Mouse (Mus musculus): ENCODE results near the gene Zdhhc14. TPM values are rescaled to one million over a fixed set of nuclear protein-coding genes. Genes with fewer than 3 reads are reported as not detected.

Zdhhc14 gene
- polyA plus RNA-seq, 1 experiment from 2014 or later, result 12.8 TPM

DNA sequence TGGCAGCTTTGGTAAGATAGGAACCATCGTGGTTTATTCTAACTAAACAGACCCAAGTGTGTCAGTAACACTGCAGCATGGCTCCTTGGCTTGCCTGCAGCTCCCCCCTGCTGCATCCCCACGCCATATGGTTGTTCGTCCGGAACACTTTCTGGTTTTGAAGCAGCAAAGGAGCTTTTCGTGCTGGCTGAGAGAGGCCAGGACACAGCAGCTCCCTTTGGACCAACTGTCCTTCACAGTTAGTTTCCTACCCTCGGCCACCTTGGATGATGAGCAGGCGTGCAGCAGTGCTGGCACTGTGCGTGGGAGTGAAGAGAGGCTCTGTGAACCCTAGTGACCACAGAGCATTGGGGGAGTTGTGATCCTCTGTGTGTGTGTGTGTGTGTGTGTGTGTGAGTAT, 64.2 kb downstream of the Zdhhc14 start:
- H3K9ac ChIP-seq (replicated peaks; ENCODE audit: low read depth, low read length), result no peak overlapping the region
- no peak overlapping the region for H3K4me2 ChIP-seq (ENCODE audit: low read depth, low read length)
- no peak overlapping the region for H3K27ac ChIP-seq (ENCODE audit: low read depth, low read length)
- H3K4me1 ChIP-seq (ENCODE audit: control insufficient read depth, insufficient read depth, low read length), result no peaks in the 10 kb centered on the region
- H3K4me3 ChIP-seq (ENCODE audit: low read depth, low read length), result no peak overlapping the region
- no peaks in the 10 kb centered on the region for H3K36me3 ChIP-seq (ENCODE audit: control insufficient read depth, insufficient read depth, low read length)
- 61% methylated on average over 8 of the region's 8 CpGs for WGBS
- no peaks in the 10 kb centered on the region for H3K9me3 ChIP-seq (ENCODE audit: control insufficient read depth, low read length)
- no peak for ATAC-seq (ENCODE audit: low read depth)
- no peaks in the 10 kb centered on the region for H3K27me3 ChIP-seq (ENCODE audit: control insufficient read depth, insufficient read depth, low read length)

DNA sequence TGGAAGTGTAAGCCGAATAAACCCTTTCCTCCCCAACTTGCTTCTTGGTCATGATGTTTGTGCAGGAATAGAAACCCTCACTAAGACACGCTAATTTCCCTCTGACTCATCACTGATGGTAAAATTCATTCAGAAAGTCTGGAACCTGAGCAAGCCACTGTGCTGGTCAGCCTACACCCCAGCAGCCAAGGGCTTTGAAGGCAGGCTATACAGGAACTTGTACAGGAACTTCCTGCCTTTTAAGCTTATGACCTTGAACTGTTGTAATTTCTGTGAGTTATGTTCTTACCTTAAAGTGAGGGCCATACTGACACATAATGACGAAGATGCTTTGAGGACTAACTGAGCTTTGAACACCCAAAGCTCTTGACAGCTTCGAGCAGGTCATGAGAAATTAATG, 67.9 kb downstream of the Zdhhc14 start:
- Histone ChIP-seq H3K9me3 (ENCODE audit: control insufficient read depth, low read length) (no peaks in the 10 kb centered on the region), H3K4me1 (ENCODE audit: control insufficient read depth, insufficient read depth, low read length) (no peaks in the 10 kb centered on the region), H3K9ac (replicated peaks; ENCODE audit: low read depth, low read length) (no peak overlapping the region), H3K27me3 (ENCODE audit: control insufficient read depth, insufficient read depth, low read length) (no peaks in the 10 kb centered on the region), H3K27ac (ENCODE audit: low read depth, low read length) (no peak overlapping the region), H3K4me2 (ENCODE audit: low read depth, low read length) (no peak overlapping the region), H3K4me3 (ENCODE audit: low read depth, low read length) (no peak overlapping the region), H3K36me3 (ENCODE audit: control insufficient read depth, insufficient read depth, low read length) (no peaks in the 10 kb centered on the region)
- no peak for ATAC-seq (ENCODE audit: low read depth)
- WGBS, result 94% methylated on average over 4 of the region's 4 CpGs

DNA sequence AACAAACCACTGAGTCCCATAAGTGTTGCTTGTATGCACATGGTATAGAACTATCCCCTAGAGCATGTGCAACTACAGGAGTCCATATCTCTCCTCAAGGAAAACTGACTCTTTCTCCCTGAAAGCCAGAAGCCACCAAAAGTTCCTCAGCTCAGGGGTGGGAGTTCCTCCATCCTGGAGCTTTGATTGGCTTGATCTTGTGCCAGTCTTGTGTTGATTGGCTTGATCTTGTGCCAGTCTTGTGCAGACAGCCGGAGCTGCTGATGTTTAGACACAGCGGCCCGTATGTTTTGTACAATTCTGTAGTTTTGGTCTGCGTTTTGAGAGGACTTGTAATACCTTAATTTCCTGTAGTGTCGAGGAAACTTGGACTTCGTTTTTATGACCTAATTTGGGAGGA, 70.8 kb downstream of the Zdhhc14 start:
- no peaks in the 10 kb centered on the region for H3K9me3 ChIP-seq (ENCODE audit: control insufficient read depth, low read length)
- no peaks in the 10 kb centered on the region for H3K4me1 ChIP-seq (ENCODE audit: control insufficient read depth, insufficient read depth, low read length)
- ATAC-seq (ENCODE audit: low read depth), result no peak
- H3K9ac ChIP-seq (replicated peaks; ENCODE audit: low read depth, low read length), result no peak overlapping the region
- H3K27ac ChIP-seq (ENCODE audit: low read depth, low read length), result no peak overlapping the region
- H3K36me3 ChIP-seq (ENCODE audit: control insufficient read depth, insufficient read depth, low read length), result no peaks in the 10 kb centered on the region
- 92% methylated on average over 6 of the region's 6 CpGs for WGBS
- H3K4me2 ChIP-seq (ENCODE audit: low read depth, low read length), result no peak overlapping the region
- H3K4me3 ChIP-seq (ENCODE audit: low read depth, low read length), result no peak overlapping the region
- H3K27me3 ChIP-seq (ENCODE audit: control insufficient read depth, insufficient read depth, low read length), result no peaks in the 10 kb centered on the region

DNA sequence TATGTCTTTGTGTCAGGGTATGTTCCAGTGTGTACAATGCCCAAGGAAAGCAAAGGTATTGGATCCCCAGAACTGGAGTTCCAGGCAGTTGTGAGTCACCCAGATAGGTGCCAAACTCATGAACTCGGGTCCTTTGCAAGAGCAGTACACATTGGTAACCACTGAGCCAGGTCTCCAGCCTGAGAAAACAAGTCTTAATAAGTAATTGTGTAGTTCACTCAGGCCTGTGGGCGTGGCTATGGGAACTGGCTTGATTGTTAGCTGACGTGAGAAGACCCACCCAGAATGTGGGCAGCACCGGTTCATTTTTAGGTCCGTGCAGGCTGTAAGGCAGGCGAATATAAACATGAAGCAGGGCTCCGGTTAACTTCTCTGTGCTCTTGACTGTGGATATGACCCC, 73.6 kb downstream of the Zdhhc14 start:
- Histone ChIP-seq H3K27me3 (ENCODE audit: control insufficient read depth, insufficient read depth, low read length) (no peaks in the 10 kb centered on the region), H3K4me3 (ENCODE audit: low read depth, low read length) (no peak overlapping the region), H3K4me2 (ENCODE audit: low read depth, low read length) (no peak overlapping the region), H3K27ac (ENCODE audit: low read depth, low read length) (no peak overlapping the region), H3K36me3 (ENCODE audit: control insufficient read depth, insufficient read depth, low read length) (no peaks in the 10 kb centered on the region), H3K9ac (replicated peaks; ENCODE audit: low read depth, low read length) (no peak overlapping the region), H3K9me3 (ENCODE audit: control insufficient read depth, low read length) (no peaks in the 10 kb centered on the region), H3K4me1 (ENCODE audit: control insufficient read depth, insufficient read depth, low read length) (no peaks in the 10 kb centered on the region)
- WGBS, result 86% methylated on average over 7 of the region's 7 CpGs
- ATAC-seq (ENCODE audit: low read depth), result no peak

DNA sequence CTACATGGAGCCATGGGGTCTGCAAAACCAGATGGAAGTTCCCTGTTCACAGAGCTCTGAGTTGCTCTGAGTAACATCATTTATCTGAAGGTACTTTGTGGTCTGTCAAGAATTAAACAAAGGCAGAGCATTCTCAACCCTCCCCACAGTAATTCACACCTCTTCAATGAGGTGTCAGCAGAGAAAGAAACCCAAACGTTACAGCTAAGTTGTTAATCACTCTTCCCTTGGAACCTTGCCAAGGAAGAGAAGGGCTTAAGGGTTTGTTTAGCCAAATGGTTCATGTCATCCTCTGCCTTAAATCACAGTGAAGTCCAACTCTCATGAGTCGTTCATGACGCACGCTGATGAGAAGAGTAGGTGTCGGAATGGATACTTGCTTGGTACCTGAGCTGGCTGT, 75.6 kb downstream of the Zdhhc14 start:
- ATAC-seq (ENCODE audit: low read depth), result no peak
- H3K9ac ChIP-seq (replicated peaks; ENCODE audit: low read depth, low read length), result no peak overlapping the region
- WGBS, result 44% methylated on average over 5 of the region's 5 CpGs
- no peaks in the 10 kb centered on the region for H3K9me3 ChIP-seq (ENCODE audit: control insufficient read depth, low read length)
- no peaks in the 10 kb centered on the region for H3K4me1 ChIP-seq (ENCODE audit: control insufficient read depth, insufficient read depth, low read length)
- H3K36me3 ChIP-seq (ENCODE audit: control insufficient read depth, insufficient read depth, low read length), result no peaks in the 10 kb centered on the region
- no peak overlapping the region for H3K4me3 ChIP-seq (ENCODE audit: low read depth, low read length)
- H3K4me2 ChIP-seq (ENCODE audit: low read depth, low read length), result no peak overlapping the region
- no peaks in the 10 kb centered on the region for H3K27me3 ChIP-seq (ENCODE audit: control insufficient read depth, insufficient read depth, low read length)
- H3K27ac ChIP-seq (ENCODE audit: low read depth, low read length), result no peak overlapping the region

DNA sequence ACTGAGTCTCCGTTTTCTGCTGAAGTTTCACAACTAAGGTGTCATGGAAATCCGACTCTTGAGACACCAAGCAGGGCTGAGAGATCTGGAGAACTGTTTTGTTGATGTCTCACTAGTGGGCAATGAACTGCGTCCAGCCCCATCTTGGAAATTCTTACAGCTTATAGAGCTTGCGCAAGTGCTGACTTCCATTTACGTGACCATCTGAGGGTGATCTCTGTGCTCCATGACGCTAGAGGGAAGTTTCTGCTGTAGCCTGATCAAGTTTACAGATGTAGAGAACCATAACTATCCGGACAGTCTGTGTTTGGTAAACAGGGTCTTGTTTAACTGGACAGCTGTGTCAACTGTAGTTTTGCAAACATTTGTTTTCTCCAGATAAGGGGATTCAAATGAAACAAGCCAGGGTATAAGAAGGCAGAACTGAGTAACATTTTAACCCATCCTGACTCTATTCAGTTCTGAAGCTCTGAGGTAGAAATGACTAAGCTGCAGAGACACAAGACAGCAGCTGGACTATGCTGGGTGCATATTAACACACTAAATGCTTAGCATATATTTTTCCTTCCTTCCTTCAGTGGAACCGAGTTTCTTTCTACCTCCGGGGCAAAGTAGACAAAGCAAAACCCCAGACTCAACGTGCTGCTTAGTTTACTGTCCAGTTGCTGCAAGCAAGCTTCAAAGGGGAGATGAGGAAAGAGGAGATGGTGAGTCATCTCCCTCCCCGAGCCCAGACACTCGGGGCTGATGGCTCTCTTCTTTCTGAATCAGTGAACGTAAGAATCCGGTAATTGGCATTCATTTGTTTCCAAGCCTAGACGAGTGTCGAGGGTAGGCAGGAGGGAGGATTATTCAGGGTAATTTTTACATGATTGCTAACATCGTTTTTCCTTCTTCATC, 77.0 kb downstream of the Zdhhc14 start:
- ATAC-seq (ENCODE audit: low read depth), result no peak
- H3K9me3 ChIP-seq (ENCODE audit: control insufficient read depth, low read length), result no peaks in the 10 kb centered on the region

DNA sequence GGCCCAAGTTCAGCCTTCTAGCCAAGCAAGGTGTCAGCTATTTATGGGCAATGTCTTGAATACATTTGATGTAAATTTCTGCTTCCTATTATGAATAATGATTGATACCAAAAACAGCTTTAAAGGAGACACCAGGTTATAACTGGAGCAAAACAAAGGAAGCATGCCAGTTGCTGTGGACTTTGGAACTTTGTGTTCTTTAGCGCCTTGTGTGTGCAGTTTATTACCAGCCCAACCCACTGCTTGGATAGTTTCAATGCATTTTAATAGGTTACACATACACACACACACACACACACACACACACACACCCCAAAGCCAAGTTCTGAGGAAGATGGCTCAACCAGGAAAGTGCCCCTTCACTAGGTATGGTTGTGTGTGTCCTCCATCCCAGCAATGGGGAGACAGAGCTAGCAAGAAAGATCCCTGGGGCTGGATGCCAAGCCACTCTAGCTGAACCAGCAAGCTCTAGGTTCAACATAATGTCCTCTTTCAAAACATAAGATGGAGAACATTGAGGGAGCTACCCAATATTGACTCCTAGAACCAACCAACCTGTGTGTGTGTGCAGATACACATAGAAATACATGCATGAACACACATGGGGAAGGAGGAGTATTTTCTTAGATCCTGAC, 79.9 kb downstream of the Zdhhc14 start:
- no peaks in the 10 kb centered on the region for H3K4me1 ChIP-seq (ENCODE audit: control insufficient read depth, insufficient read depth, low read length)
- no peak overlapping the region for H3K27ac ChIP-seq (ENCODE audit: low read depth, low read length)
- H3K4me2 ChIP-seq (ENCODE audit: low read depth, low read length), result no peak overlapping the region
- no peak overlapping the region for H3K4me3 ChIP-seq (ENCODE audit: low read depth, low read length)
- 90% methylated on average over 1 of the region's 1 CpGs for WGBS
- H3K9ac ChIP-seq (replicated peaks; ENCODE audit: low read depth, low read length), result no peak overlapping the region
- no peaks in the 10 kb centered on the region for H3K36me3 ChIP-seq (ENCODE audit: control insufficient read depth, insufficient read depth, low read length)
- ATAC-seq (ENCODE audit: low read depth), result no peak
- no peaks in the 10 kb centered on the region for H3K9me3 ChIP-seq (ENCODE audit: control insufficient read depth, low read length)
- no peaks in the 10 kb centered on the region for H3K27me3 ChIP-seq (ENCODE audit: control insufficient read depth, insufficient read depth, low read length)

More for the DNA sequence above, 77.0 kb downstream of the Zdhhc14 start:
- Histone ChIP-seq H3K36me3 (ENCODE audit: control insufficient read depth, insufficient read depth, low read length) (no peaks in the 10 kb centered on the region), H3K9ac (replicated peaks; ENCODE audit: low read depth, low read length) (no peak overlapping the region), H3K4me1 (ENCODE audit: control insufficient read depth, insufficient read depth, low read length) (no peaks in the 10 kb centered on the region), H3K27me3 (ENCODE audit: control insufficient read depth, insufficient read depth, low read length) (no peaks in the 10 kb centered on the region), H3K27ac (ENCODE audit: low read depth, low read length) (no peak overlapping the region), H3K4me3 (ENCODE audit: low read depth, low read length) (no peak overlapping the region), H3K4me2 (ENCODE audit: low read depth, low read length) (no peak overlapping the region)
- WGBS, result 75% methylated on average over 17 of the region's 17 CpGs

DNA sequence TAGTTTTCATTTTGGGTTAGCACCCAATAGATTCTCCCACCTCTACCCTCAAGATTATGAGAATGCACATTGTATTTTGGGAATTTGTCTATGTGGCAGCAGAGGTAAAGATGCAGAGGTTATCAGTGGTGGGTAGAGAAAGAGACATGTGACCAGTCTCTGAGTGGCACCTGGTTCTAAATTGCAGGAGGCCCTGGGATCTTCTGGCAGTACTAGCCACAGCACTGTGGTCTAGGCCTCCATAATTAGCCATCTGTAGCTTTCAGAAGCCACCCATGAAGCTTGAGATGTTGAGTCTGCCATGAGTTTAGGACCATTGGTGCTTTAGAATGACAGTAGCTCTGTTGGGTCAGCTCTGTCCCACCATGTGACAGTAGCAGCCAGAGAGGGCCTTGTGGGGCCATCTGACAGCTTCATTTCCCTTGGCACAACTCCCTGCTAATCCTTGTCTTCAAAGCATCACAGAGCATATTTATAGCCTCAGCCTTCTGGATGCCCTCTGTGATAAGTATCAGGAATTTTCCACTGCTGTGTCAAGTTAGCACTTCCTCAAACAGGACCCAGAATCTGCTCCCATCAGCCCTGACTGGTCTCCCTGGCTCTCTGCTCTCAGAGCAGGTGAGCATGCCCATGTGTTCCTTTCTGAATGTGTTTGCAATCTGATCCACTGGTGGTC, 80.5 kb downstream of the Zdhhc14 start:
- H3K27me3 ChIP-seq (ENCODE audit: control insufficient read depth, insufficient read depth, low read length), result no peaks in the 10 kb centered on the region
- H3K36me3 ChIP-seq (ENCODE audit: control insufficient read depth, insufficient read depth, low read length), result no peaks in the 10 kb centered on the region
- no peak for ATAC-seq (ENCODE audit: low read depth)
- no peak overlapping the region for H3K27ac ChIP-seq (ENCODE audit: low read depth, low read length)
- no peak overlapping the region for H3K9ac ChIP-seq (replicated peaks; ENCODE audit: low read depth, low read length)
- H3K4me1 ChIP-seq (ENCODE audit: control insufficient read depth, insufficient read depth, low read length), result no peaks in the 10 kb centered on the region
- H3K4me3 ChIP-seq (ENCODE audit: low read depth, low read length), result no peak overlapping the region
- H3K9me3 ChIP-seq (ENCODE audit: control insufficient read depth, low read length), result no peaks in the 10 kb centered on the region
- H3K4me2 ChIP-seq (ENCODE audit: low read depth, low read length), result no peak overlapping the region

DNA sequence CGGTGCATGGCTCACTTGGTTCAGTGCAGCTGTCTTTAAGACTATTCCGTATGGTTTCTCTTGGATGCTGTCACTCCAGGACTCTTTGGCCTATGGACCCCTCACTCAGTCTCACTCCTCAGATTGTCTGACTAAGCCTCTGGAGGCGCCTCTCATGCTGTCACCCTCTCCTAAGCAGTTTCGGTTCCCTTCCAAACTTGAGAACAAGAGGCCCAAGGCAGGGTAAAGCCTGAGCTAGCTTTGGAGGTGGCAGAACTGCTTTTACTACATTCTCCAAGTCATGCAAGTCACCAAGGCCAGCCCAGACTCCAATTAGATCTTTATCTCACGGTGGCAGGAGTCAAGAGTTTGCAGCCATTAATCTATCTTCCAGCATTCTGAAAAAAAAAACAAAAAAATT, 82.3 kb downstream of the Zdhhc14 start:
- H3K27ac ChIP-seq (ENCODE audit: low read depth, low read length), result no peak overlapping the region
- no peaks in the 10 kb centered on the region for H3K4me1 ChIP-seq (ENCODE audit: control insufficient read depth, insufficient read depth, low read length)
- no peak for ATAC-seq (ENCODE audit: low read depth)
- H3K9me3 ChIP-seq (ENCODE audit: control insufficient read depth, low read length), result no peaks in the 10 kb centered on the region
- H3K27me3 ChIP-seq (ENCODE audit: control insufficient read depth, insufficient read depth, low read length), result no peaks in the 10 kb centered on the region
- H3K36me3 ChIP-seq (ENCODE audit: control insufficient read depth, insufficient read depth, low read length), result no peaks in the 10 kb centered on the region
- no peak overlapping the region for H3K4me3 ChIP-seq (ENCODE audit: low read depth, low read length)
- WGBS, result 85% methylated on average over 5 of the region's 5 CpGs
- no peak overlapping the region for H3K9ac ChIP-seq (replicated peaks; ENCODE audit: low read depth, low read length)
- H3K4me2 ChIP-seq (ENCODE audit: low read depth, low read length), result no peak overlapping the region
